Mouse (Mus musculus) forebrain, embryonic 14.5 days (tissue): ENCODE results near the gene Ppm1a. TPM values are rescaled to one million over a fixed set of nuclear protein-coding genes. Genes with fewer than 3 reads are reported as not detected.

ENCODE experiments used
- ATAC-seq: fragments of 200-750 bp; cut with Nextera tagmentation; 2 replicates; pipeline ENCODE4 v1.8.0; 2017; ENCODE audit warnings: mild to moderate bottlenecking, moderate library complexity
- DNase-seq: peaks from one replicate; pipeline ENCODE4 v3.0.0-alpha.2; 2015; ENCODE audit warnings: low spot score
- H3K27ac ChIP-seq: fragments of 300-500 bp; sonication (generic); 2 replicates; pipeline ENCODE4 v1.5.1; 2014; ENCODE audit warnings: low read depth, mild to moderate bottlenecking, control low read depth, low read length, moderate library complexity
- H3K27me3 ChIP-seq: fragments of 300-500 bp; sonication (generic); replicated peaks from 2 replicates; pipeline ENCODE4 v1.6.1; 2014; ENCODE audit warnings: low read length, control low read depth, mixed read lengths; ENCODE audit not compliant: control insufficient read depth, insufficient read depth
- H3K36me3 ChIP-seq: fragments of 300-500 bp; sonication (generic); 2 replicates; pipeline ENCODE4 v1.6.1; 2014; ENCODE audit warnings: low read length, control low read depth; ENCODE audit not compliant: control insufficient read depth, insufficient read depth
- H3K4me1 ChIP-seq: fragments of 300-500 bp; sonication (generic); 2 replicates; pipeline ENCODE4 v1.6.1; 2014; ENCODE audit warnings: antibody characterized with exemption, low read length, control low read depth; ENCODE audit not compliant: control insufficient read depth, insufficient read depth
- H3K4me2 ChIP-seq: fragments of 300-500 bp; sonication (generic); 2 replicates; pipeline ENCODE4 v1.6.1; 2014; ENCODE audit warnings: mild to moderate bottlenecking, control low read depth, low read length
- H3K4me3 ChIP-seq: fragments of 300-500 bp; sonication (generic); 2 replicates; pipeline ENCODE4 v1.5.1; 2014; ENCODE audit warnings: low read depth, low read length, control low read depth
- H3K9ac ChIP-seq: fragments of 300-500 bp; sonication (generic); 2 replicates; pipeline ENCODE4 v1.6.1; 2014; ENCODE audit warnings: mild to moderate bottlenecking, low read length, control low read depth, moderate library complexity
- H3K9me3 ChIP-seq: fragments of 300-500 bp; sonication (generic); replicated peaks from 2 replicates; pipeline ENCODE4 v1.6.1; 2016; ENCODE audit warnings: low read length, control low read depth, mixed read lengths; ENCODE audit not compliant: control insufficient read depth
- WGBS: fragments of 180-500 bp; shearing (Covaris S2); extraction: QIAGEN DNeasy Blood & Tissue Kit; methylation state at CpG from one replicate; pipeline ENCODE4 v1.1.7; 2014; 5-methylcytosine and 5-hydroxymethylcytosine counted together
- polyA plus RNA-seq: library from polyadenylated mRNA; unstranded; fragments of >200 nt; fragmentation: Nextera tagmentation; extraction: Ambion mirVana; gene quantifications from 2 replicates; pipeline ENCODE4 v1.2.1, GENCODE M21; 2014

Ppm1a gene
- polyA plus RNA-seq, 1 experiment from 2014 or later = 45.8 TPM

DNA sequence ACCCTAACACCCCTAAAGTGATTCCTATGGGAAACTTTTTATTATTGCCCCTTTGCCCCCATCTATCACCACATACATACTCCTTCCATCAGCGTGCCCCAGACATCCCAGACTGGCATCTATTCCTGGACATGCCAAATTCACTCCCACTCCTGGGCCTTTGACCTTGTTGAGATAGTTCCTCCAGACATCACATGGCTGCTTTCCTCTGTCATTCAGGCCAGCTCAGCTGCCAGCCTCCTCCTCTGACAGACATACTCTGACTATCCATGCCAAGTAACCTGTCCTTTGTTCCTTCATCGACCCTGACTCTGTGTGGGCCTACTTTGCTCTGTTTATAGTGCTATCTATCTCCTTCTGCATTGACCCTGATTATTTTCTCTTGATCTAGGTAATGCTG lies 6.6 kb upstream of the Ppm1a start:
- Histone ChIP-seq H3K4me3 (no peak overlapping the region), H3K9ac (no peak overlapping the region), H3K27me3 (no peaks in the 10 kb centered on the region), H3K36me3 (no peaks in the 10 kb centered on the region), H3K27ac (no peak overlapping the region), H3K4me1 (no peaks in the 10 kb centered on the region), H3K4me2 (no peak overlapping the region), H3K9me3 (no peaks in the 10 kb centered on the region)
- WGBS = 85% methylated on average over 2 of the region's 2 CpGs
- no peak for ATAC-seq
- no peak for DNase-seq

DNA sequence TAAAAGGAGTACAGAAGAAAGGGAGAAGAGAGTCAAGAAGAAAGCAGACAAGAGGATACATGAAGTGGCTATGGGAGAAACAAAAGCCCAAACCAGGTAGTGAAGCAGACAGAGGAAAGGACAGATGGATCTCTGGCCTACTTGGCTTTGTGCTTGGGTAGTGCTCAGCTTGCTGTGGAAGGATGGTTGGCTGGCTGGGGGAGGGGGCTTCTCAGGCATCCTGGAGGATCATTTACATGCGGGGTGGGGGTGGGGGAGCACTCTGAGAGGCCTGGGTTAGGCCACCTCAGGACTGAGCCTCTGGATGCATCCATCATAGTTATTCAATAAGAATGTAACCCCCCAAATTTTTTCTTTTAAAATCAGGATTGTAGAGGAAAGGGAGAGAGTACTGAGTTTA lies 341 bp downstream of the Ppm1a start:
- ATAC-seq (no peak), DNase-seq (no peak)
- Histone ChIP-seq H3K9me3 (no peaks in the 10 kb centered on the region), H3K4me2 (no peak overlapping the region), H3K27me3 (no peaks in the 10 kb centered on the region), H3K9ac (no peak overlapping the region), H3K36me3 (no peaks in the 10 kb centered on the region), H3K27ac (no peak overlapping the region), H3K4me3 (no peak overlapping the region), H3K4me1 (peaks cover 2% of the 10 kb centered on the region)
- 6% methylated on average over 1 of the region's 1 CpGs for WGBS

DNA sequence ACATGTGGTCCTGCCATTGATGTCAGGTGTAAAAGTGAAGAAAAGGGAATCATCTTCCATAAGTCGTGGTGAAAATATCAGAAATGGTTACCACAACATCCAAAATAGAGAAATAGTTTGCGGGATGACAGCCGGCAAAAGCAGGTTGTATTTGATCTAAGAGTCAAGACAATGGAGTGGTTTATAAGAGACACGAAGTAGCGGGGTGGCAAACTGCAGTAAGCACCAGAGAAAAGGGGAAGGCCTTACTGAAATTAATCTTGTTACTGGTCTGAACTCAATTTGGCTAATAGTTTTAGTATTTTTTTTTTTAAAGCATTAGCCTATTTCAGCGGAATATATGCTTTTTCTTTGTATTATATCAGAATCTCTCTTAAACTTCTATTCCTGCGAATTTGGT lies 2.7 kb downstream of the Ppm1a start:
- H3K4me1 ChIP-seq = peaks cover 12% of the 10 kb centered on the region
- whole genome bisulfite sequencing = 9% methylated on average over 7 of the region's 7 CpGs
- no peak for DNase-seq
- H3K4me2 ChIP-seq = peak overlapping the region; percentile 56
- no peaks in the 10 kb centered on the region for H3K9me3 ChIP-seq
- H3K4me3 ChIP-seq = peak overlapping the region; percentile 87
- no peaks in the 10 kb centered on the region for H3K36me3 ChIP-seq
- ATAC-seq = no peak
- no peaks in the 10 kb centered on the region for H3K27me3 ChIP-seq
- H3K27ac ChIP-seq = peak overlapping the region; percentile 97; the same call in 1 of the 2 replicates
- H3K9ac ChIP-seq = peak overlapping the region; percentile 43

DNA sequence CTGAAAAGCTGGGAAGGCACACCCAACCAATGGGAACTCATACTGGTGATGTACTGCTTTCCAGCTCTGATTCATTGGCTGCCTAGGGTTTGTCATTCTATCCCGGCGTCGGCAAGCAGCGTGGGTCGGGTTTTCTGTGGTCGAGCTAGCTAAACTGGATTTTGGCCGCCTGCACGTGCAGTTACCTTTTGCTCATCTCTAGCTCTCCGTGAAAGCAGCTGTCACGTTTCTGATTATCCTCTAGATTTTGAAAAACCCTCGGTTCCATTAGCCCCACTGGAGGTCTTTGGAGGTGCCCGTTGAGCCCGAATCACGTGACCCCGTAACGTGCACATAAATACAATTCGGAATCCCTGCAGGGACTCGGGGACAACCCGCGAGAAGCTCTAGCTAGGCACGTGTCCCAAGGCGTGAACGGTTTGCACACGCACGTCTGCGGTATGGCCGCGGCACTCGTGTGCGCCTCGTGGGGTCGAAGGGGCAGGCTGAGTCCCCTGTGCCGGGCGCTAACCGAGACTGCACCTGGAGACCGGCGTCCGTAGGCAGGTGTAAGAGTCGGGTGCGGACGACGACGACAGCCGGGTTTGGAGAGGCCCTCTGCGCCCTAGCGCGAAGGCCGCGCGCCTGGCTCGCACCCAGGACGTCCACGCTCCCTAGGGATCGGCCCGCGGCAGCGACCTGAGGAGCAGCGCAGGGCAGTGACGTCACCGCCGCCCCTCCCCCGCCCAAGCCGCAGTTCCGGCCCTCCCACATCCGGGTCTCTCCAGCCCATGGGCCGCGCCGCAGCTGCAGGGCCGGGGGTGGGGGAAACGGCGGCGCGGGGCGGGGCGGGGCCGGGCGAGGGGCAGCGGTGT lies 3.3 kb downstream of the Ppm1a start:
- Histone ChIP-seq H3K4me3 (peak overlapping the region; percentile 87), H3K4me1 (peaks cover 12% of the 10 kb centered on the region), H3K4me2 (peak overlapping the region; percentile 56), H3K9ac (peak overlapping the region; percentile 97), H3K9me3 (no peaks in the 10 kb centered on the region), H3K27me3 (no peaks in the 10 kb centered on the region), H3K36me3 (no peaks in the 10 kb centered on the region), H3K27ac (peak overlapping the region; percentile 97)
- WGBS = under 1% methylated on average over 78 of the region's 78 CpGs
- peak; percentile 94 for ATAC-seq
- DNase-seq = peak; percentile 96

DNA sequence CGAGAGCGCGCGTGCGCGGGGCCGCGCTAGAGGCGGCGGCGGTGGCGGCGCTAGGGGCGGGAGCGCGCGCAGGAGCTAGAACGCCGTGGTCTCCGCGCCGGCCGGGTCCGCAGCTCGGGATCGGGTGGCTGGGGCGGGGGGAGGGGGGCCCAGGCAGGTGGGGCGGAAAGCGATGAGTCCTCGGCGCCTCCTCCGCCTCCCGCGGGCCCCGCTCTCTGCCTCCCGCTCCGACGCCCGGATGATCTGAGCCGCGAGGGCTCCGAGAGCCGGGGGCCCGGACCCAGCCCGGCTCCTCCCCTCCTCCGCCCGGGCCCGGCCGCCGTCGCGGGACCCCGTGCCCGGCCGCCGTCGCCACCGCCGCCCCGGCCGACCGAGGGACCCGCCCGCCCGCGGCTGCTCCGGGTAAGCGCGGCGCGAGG lies 4.0 kb downstream of the Ppm1a start:
- DNase-seq = no peak
- no peaks in the 10 kb centered on the region for H3K27me3 ChIP-seq
- H3K9me3 ChIP-seq = no peaks in the 10 kb centered on the region
- no peaks in the 10 kb centered on the region for H3K36me3 ChIP-seq
- H3K4me1 ChIP-seq = peaks cover 12% of the 10 kb centered on the region
- peak overlapping the region; percentile 76 for H3K4me2 ChIP-seq
- H3K9ac ChIP-seq = peak overlapping the region; percentile 97
- WGBS = under 1% methylated on average over 22 of the region's 71 CpGs
- H3K4me3 ChIP-seq = peak overlapping the region; percentile 87
- H3K27ac ChIP-seq = peak overlapping the region; percentile 97
- ATAC-seq = peak; percentile 72

DNA sequence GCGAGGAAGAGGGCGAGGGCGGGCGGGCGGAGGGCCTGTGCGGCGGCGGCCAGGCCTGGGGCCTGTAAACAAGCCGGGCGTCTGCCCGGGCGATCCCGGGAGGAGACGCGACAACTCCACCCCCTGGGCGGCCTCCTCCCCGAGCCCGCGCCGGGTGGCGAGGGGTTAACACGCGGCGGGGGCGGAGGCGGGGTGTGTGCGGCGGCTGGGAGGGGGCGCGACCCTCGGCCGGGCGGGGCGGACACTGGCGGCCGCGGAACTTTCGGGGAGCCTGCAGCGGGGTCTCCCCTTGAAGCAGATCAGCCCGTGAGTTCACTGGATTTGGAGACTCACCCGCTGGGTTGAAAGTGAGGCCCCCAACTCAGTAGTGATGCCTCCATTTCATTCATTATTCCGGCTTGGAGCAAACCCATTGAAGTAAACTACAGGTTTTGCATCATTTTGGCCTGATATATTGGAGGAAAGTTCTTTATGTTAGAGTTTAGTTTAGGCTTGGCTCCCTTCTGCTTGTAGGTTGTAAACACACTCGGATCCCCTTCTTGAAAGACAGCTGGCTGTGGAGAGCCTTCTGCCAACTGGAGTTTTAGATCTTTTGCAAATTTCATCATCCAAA lies 4.5 kb downstream of the Ppm1a start:
- peak; percentile 68 for ATAC-seq
- Histone ChIP-seq H3K4me1 (peaks cover 12% of the 10 kb centered on the region), H3K36me3 (no peaks in the 10 kb centered on the region), H3K9me3 (no peaks in the 10 kb centered on the region), H3K27ac (peak overlapping the region; percentile 97), H3K4me2 (peak overlapping the region; percentile 76), H3K27me3 (no peaks in the 10 kb centered on the region), H3K4me3 (peak overlapping the region; percentile 87), H3K9ac (peak overlapping the region; percentile 97)
- under 1% methylated on average over 35 of the region's 43 CpGs for WGBS
- peak; percentile 74 for DNase-seq

DNA sequence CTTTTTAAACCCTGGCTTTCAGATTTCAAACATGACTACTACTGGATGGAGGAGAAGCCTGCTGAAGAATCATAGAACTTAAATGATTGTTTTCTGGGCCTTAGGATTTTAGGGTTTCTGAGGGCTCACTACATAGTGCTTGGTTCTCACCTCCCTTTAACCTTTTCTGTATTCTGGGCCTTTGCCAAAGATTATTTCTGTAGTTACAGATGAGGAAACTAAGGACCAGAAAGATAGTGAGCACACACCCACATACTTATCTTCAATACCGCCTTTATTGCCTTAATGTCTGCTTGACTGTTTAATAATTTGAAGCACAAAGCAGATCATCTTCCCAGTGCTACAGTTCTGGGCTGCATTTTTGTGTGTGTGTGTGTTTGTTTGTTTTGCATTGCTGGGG lies 5.2 kb downstream of the Ppm1a start:
- Histone ChIP-seq H3K4me3 (peak overlapping the region; percentile 87), H3K9me3 (no peaks in the 10 kb centered on the region), H3K4me1 (peaks cover 12% of the 10 kb centered on the region), H3K36me3 (no peaks in the 10 kb centered on the region), H3K4me2 (peak overlapping the region; percentile 76), H3K9ac (peak overlapping the region; percentile 97), H3K27me3 (no peaks in the 10 kb centered on the region), H3K27ac (no peak overlapping the region)
- WGBS = 58% methylated on average over 1 of the region's 1 CpGs
- DNase-seq (no peak), ATAC-seq (no peak)

DNA sequence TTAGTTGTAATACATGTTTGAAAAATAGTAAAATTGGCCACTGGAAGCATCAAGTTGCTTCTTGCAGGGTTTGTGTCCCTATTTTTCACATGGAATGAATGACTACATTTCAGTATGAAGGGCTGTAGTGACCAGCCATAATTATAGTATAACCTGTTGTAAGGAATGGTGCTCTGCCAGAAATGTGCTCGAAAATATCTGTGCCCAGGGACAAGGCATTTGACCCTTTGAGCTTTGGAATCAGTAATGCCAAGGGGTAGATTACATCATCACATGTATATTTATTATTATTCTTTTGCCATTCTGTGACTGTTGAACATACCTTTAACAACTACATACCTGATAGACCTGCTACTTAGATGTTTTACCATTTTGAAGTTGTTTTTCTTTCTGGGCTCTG lies 5.9 kb downstream of the Ppm1a start:
- Histone ChIP-seq H3K4me1 (peaks cover 12% of the 10 kb centered on the region), H3K27ac (no peak overlapping the region), H3K4me2 (peak overlapping the region; percentile 76), H3K27me3 (no peaks in the 10 kb centered on the region), H3K36me3 (no peaks in the 10 kb centered on the region), H3K4me3 (peak overlapping the region; percentile 87; the same call in 1 of the 2 replicates), H3K9ac (no peak overlapping the region; the same call in 1 of the 2 replicates), H3K9me3 (no peaks in the 10 kb centered on the region)
- DNase-seq (no peak), ATAC-seq (no peak)
- WGBS = 68% methylated on average over 1 of the region's 1 CpGs

DNA sequence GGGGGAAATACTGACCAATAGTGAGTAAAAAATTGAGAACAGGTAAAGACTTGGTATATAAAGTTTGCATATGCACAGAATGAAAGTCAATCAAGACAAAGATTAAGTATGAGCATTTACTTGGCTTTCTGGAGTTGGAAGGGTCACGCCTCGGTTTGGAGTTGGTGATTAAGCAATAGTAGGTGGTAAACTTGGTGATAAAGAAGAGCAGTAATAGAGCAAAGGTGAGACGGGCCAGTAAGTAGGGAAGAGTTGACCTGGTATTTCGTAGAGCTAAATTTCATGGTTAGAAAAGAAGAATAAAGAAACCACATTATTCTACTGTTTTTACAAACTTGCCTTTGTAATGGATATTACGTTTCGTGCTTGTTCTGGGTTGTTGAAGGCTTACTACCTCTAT lies 10.6 kb downstream of the Ppm1a start:
- 91% methylated on average over 6 of the region's 6 CpGs for WGBS
- no peak overlapping the region for H3K9ac ChIP-seq
- no peaks in the 10 kb centered on the region for H3K36me3 ChIP-seq
- H3K4me3 ChIP-seq = no peak overlapping the region
- no peak overlapping the region for H3K27ac ChIP-seq
- H3K27me3 ChIP-seq = no peaks in the 10 kb centered on the region
- ATAC-seq (no peak), DNase-seq (no peak)
- H3K9me3 ChIP-seq = no peaks in the 10 kb centered on the region
- no peak overlapping the region for H3K4me2 ChIP-seq
- H3K4me1 ChIP-seq = peaks cover 8% of the 10 kb centered on the region
